Mouse (Mus musculus): ENCODE results near the gene Lta. TPM values are rescaled to one million over a fixed set of nuclear protein-coding genes. Genes with fewer than 3 reads are reported as not detected.

Lta gene
- 0.19 and 0.32 TPM in 2 replicates for polyA plus RNA-seq (2012; rRNA removed)

DNA sequence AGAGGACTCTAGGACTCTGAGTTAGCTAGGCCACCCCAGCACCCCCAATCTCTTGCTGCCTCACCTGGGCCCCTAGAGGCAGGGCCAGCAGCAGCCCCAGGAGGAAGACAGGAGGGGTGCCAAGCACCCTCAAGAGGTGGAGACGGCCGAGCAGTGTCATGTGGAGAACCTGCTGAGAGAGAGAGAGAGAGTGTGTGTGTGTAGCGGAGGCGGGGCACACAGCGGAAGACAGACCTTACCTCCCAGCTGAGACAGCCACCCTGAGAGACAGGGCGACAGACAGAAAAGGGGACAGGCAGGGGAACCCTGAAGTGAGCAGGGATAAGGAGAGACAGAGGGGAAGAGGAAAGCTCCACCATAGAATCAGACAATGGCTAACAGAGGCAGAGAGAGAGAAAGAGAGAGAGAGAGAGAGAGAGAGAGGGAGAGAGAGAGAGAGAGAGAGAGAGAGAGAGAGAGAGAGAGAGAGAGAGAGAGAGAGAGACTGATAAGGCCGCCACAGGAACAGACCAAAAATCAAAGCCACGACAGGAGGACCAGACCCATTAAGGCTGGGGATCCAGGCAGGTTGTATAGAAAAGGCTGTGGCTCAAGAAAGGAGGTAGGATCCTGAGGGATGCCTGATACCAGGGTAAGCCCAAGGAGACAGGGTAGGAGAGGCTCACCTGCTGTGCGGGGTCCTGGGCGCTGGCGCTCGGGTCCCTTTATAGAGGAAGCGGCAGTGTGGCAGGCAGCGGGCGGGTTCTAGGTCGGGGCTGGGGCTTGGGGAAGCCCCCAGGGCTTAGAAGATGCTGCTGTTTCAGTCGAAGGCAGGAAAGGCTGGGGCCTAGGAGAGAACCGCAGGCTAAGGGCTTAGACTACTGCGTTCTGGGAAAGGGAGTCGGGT, at the start of gene Lta:
Gene Lta (minus strand): TSS at position 858 of the 886 bp plus-strand sequence.
- TF ChIP-seq POLR2A (IDR thresholded peaks at IDR 0.05; ENCODE audit: extremely low read depth, insufficient read depth, low read length), result no peak
- Histone ChIP-seq H3K27ac (ENCODE audit: insufficient read depth, low read length) (no peak within 1 kb of the TSS), H3K4me3 (ENCODE audit: insufficient read depth, low read length) (no peak within 1 kb of the TSS), H3K4me1 (ENCODE audit: control insufficient read depth, insufficient read depth, low read length) (no peaks in the 10 kb centered on the region)

DNA sequence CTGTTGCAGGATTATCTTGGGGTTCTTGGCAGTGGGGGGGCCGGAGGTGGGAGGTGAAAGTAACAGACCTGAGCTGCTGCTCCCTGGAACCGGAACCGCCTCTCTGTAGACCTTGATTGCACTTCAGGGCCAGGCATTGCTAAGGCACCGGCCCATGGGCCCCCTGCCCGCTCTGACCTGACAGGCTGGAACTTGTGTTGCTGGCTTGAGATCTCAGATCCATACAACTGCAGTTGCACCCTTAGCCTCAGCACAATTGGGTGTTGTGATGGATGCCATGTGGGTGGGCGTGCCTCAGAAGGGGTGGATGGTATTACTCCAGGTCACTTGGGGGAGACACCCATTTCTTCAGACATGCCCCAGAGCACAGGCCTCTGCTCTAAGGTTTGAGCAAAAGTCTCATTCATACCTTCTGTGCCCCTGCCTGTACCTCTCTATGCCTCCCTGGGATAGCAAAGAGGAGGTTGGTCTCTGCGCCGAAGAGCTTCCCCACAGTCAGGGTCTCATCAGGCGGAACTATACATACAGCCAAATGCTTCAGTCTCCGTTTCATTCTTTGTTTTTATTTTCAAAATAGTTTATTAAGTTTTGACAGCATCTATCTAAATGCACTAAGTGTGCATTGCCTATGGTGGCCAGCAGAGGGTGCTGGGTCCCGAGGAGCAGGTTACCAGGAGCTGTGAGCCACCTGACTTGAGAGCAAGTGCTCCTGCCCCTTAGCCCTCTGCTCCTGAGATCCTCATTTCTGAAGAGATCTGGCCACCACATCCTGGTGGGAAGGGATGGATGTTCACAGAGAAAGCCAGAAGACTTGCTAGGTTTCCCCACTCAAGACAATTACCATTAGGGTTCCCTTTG, 49.3 kb upstream of the Lta start:
- no peak overlapping the region for H3K4me3 ChIP-seq (ENCODE audit: insufficient read depth, low read length)
- TF ChIP-seq CTCF (IDR thresholded peaks at IDR 0.05; ENCODE audit: extremely low read depth, insufficient read depth, low read length), result peak; percentile 69
- TF ChIP-seq POLR2A (IDR thresholded peaks at IDR 0.05; ENCODE audit: extremely low read depth, insufficient read depth, low read length), result no peak
- no peak overlapping the region for H3K27ac ChIP-seq (ENCODE audit: insufficient read depth, low read length)
- no peaks in the 10 kb centered on the region for H3K4me1 ChIP-seq (ENCODE audit: control insufficient read depth, insufficient read depth, low read length)

DNA sequence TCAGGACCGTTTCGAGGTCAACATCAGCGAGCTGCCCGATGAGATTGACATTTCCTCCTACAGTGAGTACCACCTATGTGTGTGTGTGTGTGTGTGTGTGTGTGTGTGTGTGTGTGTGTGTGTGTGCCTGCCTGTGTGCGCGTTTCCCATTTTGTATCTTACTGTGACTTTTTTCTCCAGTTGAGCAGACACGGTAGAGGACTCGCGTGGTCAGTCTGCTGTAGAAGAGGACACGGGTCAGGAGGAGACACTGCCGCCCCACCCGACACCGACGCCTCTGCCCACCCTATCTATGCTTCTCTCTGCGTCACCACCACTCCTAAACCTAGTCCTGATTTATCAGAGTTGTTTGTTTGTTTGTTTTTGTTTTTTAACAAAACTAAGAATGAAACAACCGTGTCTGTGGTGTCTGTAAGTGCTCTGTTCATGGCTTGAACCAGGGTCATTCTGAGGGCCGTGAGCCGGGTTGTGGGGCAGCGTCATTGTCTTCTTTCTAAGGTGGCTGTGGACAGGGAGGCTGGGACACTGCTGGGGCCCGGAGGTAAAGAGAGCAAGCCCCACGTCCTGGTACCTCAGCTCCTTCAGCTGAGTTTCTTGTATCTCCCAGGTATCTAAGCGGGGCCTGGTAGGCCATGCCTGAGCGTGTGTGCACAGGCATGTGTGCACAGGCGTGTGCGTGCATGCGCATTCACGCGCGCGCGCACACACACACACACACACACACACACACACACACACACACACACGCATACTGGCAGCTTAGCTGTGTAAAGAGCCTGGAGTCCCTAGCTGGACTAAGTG, 48.3 kb upstream of the Lta start:
- no peak overlapping the region for H3K4me3 ChIP-seq (ENCODE audit: insufficient read depth, low read length)
- no peak for TF ChIP-seq CTCF (IDR thresholded peaks at IDR 0.05; ENCODE audit: extremely low read depth, insufficient read depth, low read length)
- TF ChIP-seq POLR2A (IDR thresholded peaks at IDR 0.05; ENCODE audit: extremely low read depth, insufficient read depth, low read length), result no peak
- no peak overlapping the region for H3K27ac ChIP-seq (ENCODE audit: insufficient read depth, low read length)
- no peaks in the 10 kb centered on the region for H3K4me1 ChIP-seq (ENCODE audit: control insufficient read depth, insufficient read depth, low read length)

DNA sequence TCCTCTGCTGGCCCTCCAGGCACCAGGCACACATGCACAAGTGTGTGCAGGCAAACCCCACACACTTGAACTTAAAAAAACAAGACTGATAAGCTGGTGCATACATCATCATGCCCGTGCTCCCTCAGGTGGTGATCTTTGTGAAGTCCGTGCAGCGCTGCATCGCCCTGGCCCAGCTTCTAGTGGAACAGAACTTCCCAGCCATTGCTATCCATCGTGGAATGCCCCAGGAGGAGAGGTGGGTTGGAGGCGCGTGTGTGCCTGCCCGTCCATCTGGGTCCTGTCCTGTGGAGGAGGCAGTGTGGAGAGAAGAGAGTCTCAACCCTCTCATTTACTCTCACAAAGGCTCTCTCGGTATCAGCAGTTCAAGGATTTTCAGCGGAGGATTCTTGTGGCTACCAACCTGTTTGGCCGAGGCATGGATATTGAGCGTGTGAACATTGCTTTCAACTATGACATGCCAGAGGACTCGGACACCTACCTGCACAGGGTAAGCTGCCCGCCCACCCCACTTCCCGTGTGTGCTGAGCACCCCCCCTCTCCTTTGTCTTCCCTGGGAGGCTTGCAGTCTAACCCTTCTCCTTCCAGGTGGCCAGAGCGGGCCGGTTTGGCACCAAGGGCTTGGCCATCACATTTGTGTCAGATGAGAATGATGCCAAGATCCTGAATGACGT, 47.6 kb upstream of the Lta start:
- Histone ChIP-seq H3K4me1 (ENCODE audit: control insufficient read depth, insufficient read depth, low read length) (no peaks in the 10 kb centered on the region), H3K4me3 (ENCODE audit: insufficient read depth, low read length) (no peak overlapping the region), H3K27ac (ENCODE audit: insufficient read depth, low read length) (no peak overlapping the region)
- TF ChIP-seq POLR2A (IDR thresholded peaks at IDR 0.05; ENCODE audit: extremely low read depth, insufficient read depth, low read length) (no peak), CTCF (IDR thresholded peaks at IDR 0.05; ENCODE audit: extremely low read depth, insufficient read depth, low read length) (no peak)

DNA sequence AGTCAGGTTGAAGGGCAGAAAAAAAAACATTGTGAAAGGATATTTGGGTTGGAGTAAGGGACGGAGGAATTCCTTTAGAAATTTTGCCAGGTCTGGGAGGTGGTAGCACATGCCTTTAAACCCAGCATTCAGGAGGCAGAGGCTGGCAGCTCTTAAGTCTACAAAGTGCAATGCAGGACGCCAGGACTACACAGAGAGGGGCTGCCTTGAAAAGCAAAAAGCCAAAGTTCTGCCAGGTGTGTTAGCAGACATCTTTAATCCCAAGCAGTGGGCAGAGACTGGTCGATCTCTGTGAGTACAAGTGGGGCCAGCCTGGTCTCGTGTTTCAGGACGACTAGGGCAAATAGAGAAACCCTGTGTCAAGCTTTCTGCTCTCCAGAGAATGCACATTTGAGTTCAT, 46.8 kb upstream of the Lta start:
- no peak for TF ChIP-seq POLR2A (IDR thresholded peaks at IDR 0.05; ENCODE audit: extremely low read depth, insufficient read depth, low read length)
- no peak for TF ChIP-seq CTCF (IDR thresholded peaks at IDR 0.05; ENCODE audit: extremely low read depth, insufficient read depth, low read length)
- Histone ChIP-seq H3K27ac (ENCODE audit: insufficient read depth, low read length) (no peak overlapping the region), H3K4me1 (ENCODE audit: control insufficient read depth, insufficient read depth, low read length) (no peaks in the 10 kb centered on the region), H3K4me3 (ENCODE audit: insufficient read depth, low read length) (no peak overlapping the region)

DNA sequence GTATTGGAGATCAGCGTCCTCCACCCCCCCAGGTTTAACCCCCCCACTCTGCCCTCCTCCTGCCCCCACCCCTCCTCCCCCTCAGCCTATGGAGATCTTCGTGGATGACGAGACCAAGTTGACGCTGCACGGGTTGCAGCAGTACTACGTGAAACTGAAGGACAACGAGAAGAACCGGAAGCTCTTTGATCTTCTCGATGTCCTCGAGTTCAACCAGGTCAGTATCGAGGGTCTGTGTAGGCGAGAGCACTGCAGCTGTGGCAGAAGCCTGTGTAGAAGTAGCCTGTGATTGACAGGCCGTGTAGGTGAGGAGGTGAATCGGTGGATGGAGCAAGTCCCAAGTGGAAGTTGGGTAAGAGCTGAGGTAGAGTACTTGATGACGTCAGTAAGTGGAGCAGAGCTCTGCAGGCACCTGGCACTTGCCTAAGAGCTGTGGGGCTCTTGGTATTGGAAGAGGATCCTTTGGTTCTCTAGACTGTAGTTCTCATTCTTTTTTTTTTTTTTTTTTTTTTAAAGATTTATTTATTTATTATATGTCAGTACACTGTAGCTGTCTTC, 46.1 kb upstream of the Lta start:
- no peak overlapping the region for H3K27ac ChIP-seq (ENCODE audit: insufficient read depth, low read length)
- no peaks in the 10 kb centered on the region for H3K4me1 ChIP-seq (ENCODE audit: control insufficient read depth, insufficient read depth, low read length)
- TF ChIP-seq POLR2A (IDR thresholded peaks at IDR 0.05; ENCODE audit: extremely low read depth, insufficient read depth, low read length), result no peak
- TF ChIP-seq CTCF (IDR thresholded peaks at IDR 0.05; ENCODE audit: extremely low read depth, insufficient read depth, low read length), result no peak
- H3K4me3 ChIP-seq (ENCODE audit: insufficient read depth, low read length), result no peak overlapping the region

DNA sequence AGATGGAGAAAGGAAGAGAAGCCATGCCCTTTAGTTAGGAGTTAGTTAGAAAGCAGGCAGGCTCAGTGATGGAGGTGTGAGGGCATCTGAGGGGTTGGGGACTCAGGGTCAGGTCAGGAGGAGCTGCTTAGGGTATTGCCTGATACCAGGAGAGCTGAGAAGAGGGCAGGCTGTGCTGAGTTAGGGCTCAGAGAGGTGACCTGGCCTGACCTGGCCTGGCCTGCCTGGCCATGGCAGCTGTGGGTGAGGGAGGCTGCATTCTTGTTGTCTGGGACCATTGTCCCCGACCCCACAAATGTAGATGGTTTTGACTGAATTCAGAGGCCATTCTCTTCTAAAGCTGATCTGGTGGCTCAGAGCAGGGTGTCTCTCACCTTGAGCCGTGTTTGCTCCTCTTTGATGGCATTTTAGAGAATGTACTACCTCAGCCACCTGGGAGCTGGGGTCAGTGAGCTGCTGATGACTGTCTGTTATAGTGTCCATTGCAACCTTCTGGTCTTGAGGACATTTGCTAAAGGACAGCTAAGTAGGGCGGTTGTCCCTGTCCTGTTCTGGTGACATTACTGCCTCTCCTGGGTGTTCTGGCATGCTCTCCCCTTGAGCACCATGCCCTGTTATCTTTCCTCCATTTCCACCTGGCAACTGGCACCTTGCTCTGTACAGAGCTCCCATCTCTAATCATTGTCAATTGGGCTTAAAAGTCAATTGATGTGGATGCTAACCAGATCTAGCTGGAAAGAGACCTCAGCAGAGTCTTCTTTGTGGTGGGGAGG, 45.4 kb upstream of the Lta start:
- Histone ChIP-seq H3K4me3 (ENCODE audit: insufficient read depth, low read length) (no peak overlapping the region), H3K27ac (ENCODE audit: insufficient read depth, low read length) (no peak overlapping the region), H3K4me1 (ENCODE audit: control insufficient read depth, insufficient read depth, low read length) (no peaks in the 10 kb centered on the region)
- TF ChIP-seq POLR2A (IDR thresholded peaks at IDR 0.05; ENCODE audit: extremely low read depth, insufficient read depth, low read length) (0 out of 2 replicates have a peak, but pooled peaks have one; percentile 12), CTCF (IDR thresholded peaks at IDR 0.05; ENCODE audit: extremely low read depth, insufficient read depth, low read length) (no peak)
